Mouse (Mus musculus) adrenal gland (tissue): ENCODE results near the gene Snai1.

Experiments
- intact Hi-C: fragments of 180-260 bp; cut with DNase I; formaldehyde crosslinking; loops from one replicate; pipeline ENCODE4 v1.15.1; 2025

The Snai1 gene

GRCm38 (mm10) chr2:167548961-167549360, 11.0 kb downstream of the Snai1 start:
- intact Hi-C loops, result no loop called here

GRCm38 (mm10) chr2:167550341-167550854, 12.4 kb downstream of the Snai1 start:
- intact Hi-C loops, result no loop called here

- intact Hi-C loops, result no loop called here
Measured at GRCm38 (mm10) chr2:167551342-167551920, 13.4 kb downstream of the Snai1 start.

DNA sequence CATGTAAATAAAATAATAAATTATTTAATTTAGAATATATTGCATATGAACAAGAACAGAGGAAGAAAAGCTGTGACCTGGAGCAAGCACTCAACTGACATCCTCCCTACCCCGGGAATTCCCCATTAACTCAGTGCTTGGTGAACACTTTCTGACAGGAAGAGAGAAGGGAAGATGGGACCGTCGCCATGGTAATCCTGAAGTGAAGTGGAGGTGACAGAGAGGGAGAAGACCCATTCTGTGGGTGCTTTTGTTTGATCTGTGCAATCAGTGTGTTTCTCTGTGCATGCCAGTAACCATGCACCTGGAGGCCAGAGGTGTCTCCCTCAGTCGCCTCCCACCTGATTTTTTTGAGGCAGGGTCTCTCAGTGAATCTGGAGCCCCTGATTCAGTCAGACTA, 14.3 kb downstream of the Snai1 start:
- intact Hi-C loops, result no loop called here

- intact Hi-C loops, result no loop called here
Measured at GRCm38 (mm10) chr2:167552927-167553402, 15.0 kb downstream of the Snai1 start.

DNA sequence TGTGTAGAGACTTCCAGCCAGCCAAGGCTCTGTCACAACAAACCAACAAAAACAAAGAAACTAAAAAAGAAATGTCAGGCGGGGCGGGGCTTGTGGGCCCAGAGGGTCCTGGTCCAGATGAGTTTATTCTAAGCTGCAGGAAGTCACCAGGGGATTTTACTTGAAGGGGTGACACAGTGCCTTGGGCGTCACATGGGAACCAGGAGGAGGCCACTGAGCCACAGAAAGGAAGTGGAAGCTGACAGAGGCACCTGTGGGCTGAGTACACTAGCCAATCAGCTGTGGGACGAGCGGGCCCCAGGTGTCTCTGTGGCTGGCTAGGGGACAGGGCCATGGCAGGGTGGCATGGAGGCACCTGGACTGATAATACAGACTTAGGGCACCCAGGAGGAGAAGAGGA, 17.8 kb downstream of the Snai1 start:
- intact Hi-C loops, result no loop called here

- intact Hi-C loops, result no loop called here
Measured at GRCm38 (mm10) chr2:167559413-167559812, 21.4 kb downstream of the Snai1 start.

- intact Hi-C loops, result no loop called here
Measured at GRCm38 (mm10) chr2:167562101-167562500, 24.1 kb downstream of the Snai1 start.

GRCm38 (mm10) chr2:167563035-167563434, 25.0 kb downstream of the Snai1 start:
- intact Hi-C loops, result no loop called here

DNA sequence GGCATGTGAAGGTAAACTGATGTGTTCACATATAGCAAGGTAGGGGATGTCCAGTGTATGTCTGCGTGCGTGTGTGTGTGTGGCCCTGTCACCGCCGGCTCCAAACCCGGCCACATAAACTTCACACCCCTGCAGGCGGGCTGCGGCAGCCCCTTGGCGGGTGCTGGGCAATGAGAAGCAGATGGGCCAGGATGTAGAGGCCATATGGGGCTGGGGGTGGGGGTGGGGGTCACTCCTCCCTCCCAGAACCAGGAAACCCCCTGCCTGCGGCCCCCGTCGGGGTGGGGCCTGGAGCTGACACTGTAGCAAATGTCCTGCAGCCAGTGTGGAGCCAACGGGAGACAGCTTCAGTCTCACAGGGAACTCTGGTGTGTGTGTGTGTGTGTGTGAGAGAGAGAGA, 25.7 kb downstream of the Snai1 start:
- intact Hi-C loops, result no loop called here

GRCm38 (mm10) chr2:167564551-167565311, 26.7 kb downstream of the Snai1 start:
- intact Hi-C loops, result no loop called here

- intact Hi-C loops, result no loop called here
Measured at GRCm38 (mm10) chr2:167565312-167565656, 27.3 kb downstream of the Snai1 start.

- intact Hi-C loops, result no loop called here
Measured at GRCm38 (mm10) chr2:167565682-167566081, 27.7 kb downstream of the Snai1 start.

- intact Hi-C loops, result no loop called here
Measured at GRCm38 (mm10) chr2:167568112-167568511, 30.1 kb downstream of the Snai1 start.

DNA sequence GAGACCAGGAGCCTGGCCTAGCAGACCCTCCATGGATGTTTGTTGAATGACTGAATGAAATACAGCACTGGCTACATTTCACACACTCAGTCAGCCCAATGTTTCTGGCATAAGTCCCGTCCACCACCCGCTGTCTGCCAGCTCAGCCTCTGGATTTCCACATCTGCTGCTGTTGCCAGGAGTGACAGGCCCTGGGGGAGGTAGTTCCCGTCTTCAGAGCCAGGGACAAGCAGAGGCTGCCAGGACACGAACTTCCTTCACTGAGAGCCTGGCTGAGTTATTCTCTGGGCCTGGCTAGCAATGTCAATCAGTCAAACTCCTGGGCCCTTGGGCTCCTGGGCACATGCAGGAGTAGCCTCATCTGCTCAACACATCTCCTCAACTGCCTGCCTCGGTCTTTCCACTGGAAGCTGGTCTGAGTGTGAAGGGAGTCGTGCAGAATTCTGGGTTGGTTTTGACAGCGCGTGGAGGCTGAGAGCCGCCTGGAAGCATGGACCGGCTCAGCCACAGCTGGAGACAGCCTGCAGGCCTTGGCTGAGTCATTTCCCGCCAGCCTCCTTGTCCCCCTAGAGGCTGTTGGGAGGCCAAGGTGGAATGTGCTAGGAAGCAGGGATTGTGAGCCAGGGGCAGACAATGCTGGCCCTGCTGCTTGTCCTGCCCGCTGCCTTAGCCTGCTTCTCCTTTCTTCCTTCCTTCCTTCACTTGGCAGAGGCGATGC, 32.1 kb downstream of the Snai1 start:
- intact Hi-C loops, result no loop called here

GRCm38 (mm10) chr2:167570815-167571214, 32.8 kb downstream of the Snai1 start:
- intact Hi-C loops, result no loop called here

DNA sequence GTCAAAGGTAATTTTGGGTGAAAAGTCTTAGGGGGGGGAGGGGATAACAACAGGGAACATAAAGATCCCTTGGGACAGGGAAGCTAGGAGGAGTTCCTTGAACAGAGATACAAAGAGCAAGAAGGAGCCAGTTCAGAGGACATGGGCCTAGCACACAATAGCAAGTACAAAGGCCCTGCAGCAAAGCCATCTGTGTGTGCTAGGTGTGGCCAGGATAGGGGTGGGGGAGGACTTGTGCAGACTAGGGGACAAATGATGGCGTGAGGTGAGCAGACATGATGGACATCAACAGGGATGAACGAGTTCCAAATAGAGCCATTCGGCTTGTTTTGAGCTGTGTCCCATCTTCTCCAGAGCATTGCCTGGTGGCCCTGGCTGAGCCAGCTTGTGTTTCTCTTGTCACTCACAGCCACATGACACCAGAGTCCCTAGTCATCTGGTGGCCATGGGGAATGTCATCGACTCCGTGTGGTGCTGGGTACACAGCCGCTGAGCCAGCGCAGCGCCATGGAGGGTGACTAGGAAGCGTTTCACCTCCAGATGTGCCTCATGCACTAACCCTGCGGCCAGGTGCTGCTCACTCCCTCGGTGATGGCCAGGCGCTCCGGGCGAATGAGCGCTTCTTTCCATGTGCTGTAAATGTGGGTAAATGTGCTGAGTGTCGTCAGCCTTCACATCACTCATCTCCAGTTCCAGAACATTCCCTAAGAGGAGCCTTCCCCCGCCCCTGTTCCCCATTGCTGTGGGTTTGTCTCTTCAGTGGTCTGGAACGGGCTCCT, 33.6 kb downstream of the Snai1 start:
- intact Hi-C loops, result no loop called here

GRCm38 (mm10) chr2:167574814-167575213, 36.8 kb downstream of the Snai1 start:
- intact Hi-C loops, result no loop called here

- intact Hi-C loops, result no loop called here
Measured at GRCm38 (mm10) chr2:167575581-167575980, 37.6 kb downstream of the Snai1 start.

GRCm38 (mm10) chr2:167576121-167576620, 38.2 kb downstream of the Snai1 start:
- intact Hi-C loops, result no loop called here

DNA sequence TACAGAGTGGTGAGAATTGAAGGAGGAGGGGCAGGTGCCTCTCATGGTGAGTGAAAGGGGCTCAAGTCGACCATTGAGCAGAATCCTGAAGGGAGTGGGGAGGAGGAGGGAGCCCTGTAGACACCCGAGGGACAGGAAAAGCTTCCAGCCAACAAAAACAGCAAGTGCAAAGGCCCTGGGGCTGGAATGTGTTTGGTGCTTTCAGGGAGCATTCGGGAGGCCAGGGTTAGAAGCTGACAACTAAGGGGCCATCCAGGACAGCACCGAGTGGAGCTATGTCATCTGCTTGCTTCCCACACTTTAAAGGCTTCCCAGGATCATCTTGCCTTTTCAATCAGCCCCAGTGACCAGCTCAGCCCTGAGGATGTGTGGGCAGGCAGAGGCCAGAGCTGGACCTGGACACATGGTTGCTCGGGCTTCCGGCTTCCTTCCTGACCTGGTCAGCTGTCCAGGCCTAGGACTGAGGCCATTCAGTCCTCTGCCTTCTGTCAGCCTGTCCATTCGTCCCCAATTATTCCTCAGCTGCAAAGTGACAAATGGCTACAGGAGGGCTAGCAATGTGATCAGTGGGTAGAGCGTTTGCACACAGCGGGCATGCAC, 39.3 kb downstream of the Snai1 start:
- intact Hi-C loops, result no loop called here
